In the genomic region with DNA sequence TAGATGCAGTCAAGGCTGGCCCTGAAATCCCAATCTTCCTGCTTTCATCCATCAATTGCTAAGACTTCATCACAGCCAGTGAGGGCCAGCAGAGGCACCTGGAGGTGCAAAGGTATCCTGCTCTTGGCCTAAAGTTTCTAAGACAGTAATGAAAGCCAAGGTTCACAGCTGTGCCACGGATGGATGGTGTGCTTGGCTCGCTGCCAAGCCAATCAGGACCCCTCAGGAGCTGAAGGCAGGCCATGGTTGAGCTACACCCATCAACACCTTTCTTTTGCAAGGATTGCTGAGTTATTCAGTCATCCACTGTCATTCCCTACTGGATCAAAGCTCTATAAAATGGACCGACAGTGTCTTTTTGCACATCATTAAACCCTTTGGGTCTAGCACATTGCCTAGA, we compare ENCODE assay signal across 15 mouse cellular contexts. TPM values are rescaled to one million over a fixed set of nuclear protein-coding genes. Genes with fewer than 3 reads are reported as not detected.
"Had no signal": no experiment of that assay in that cellular context is flagged by ENCODE, and none has a peak within 500 bp of the region (broad histone marks: within the 10 kb centered on the region; RNA-seq: fewer than 3 reads in every experiment).

No protein-coding gene starts in this region.

- H3K27me3 ChIP-seq: hindbrain, embryonic 15.5 days had no signal

- DNase-seq: layer of hippocampus, adult 9-11 months; liver, postnatal 0 days; lung, embryonic 14.5 days; thymus, adult 2 months; thymus, postnatal 14 days had no signal

- H3K36me3 ChIP-seq: hindbrain, embryonic 15.5 days; midbrain, embryonic 12.5 days had no signal

- H3K9ac ChIP-seq: hindbrain, embryonic 15.5 days; liver, embryonic 14.5 days; liver, postnatal 0 days; lung, embryonic 14.5 days; midbrain, embryonic 12.5 days had no signal

- H3K4me2 ChIP-seq: hindbrain, embryonic 15.5 days; lung, embryonic 14.5 days; midbrain, embryonic 12.5 days had no signal

- H3K4me3 ChIP-seq: hindbrain, embryonic 15.5 days; layer of hippocampus, adult 2 months; midbrain, embryonic 12.5 days had no signal

- ATAC-seq: intestine, postnatal 0 days; liver, postnatal 0 days; lung, postnatal 0 days had no signal

- H3K27ac ChIP-seq: hindbrain, embryonic 15.5 days; liver, embryonic 14.5 days; macrophage; midbrain, embryonic 12.5 days; stomach, postnatal 0 days had no signal

- H3K9me3 ChIP-seq: hindbrain, embryonic 15.5 days; midbrain, embryonic 12.5 days had no signal

RNA-seq across cellular contexts. Expression of a gene that starts 18.2 kb away (rescaled TPM):
- polyA plus RNA-seq: intestine, postnatal 0 days; large intestine, adult 2 months; liver, adult 2 months; liver, postnatal 0 days; lung, embryonic 14.5 days; lung, postnatal 0 days; macrophage; stomach, postnatal 0 days had no signal

RNA-seq across cellular contexts. Expression of a gene that starts 43.8 kb away (rescaled TPM):
- polyA plus RNA-seq: liver, adult 2 months; macrophage had no signal
